Mouse (Mus musculus) myocyte (in vitro differentiated cells): ENCODE results near the gene Toe1. TPM values are rescaled to one million over a fixed set of nuclear protein-coding genes. Genes with fewer than 3 reads are reported as not detected.
"Not testable (repeated sequence)": the region's sequence is repeated elsewhere in the genome, so short reads cannot be mapped to it uniquely, and the experiment has no call there.

Experiments
- H3K27me3 ChIP-seq: one replicate; pipeline ENCODE4 v1.6.1; 2011; ENCODE audit not compliant: control insufficient read depth, insufficient read depth, insufficient read length
- H3K36me3 ChIP-seq: one replicate; pipeline ENCODE4 v1.6.1; 2011; ENCODE audit not compliant: control insufficient read depth, insufficient read depth
- H3K4me2 ChIP-seq: one replicate; pipeline ENCODE4 v1.6.1; 2011; ENCODE audit warnings: low read depth, control low read depth
- H3K4me3 ChIP-seq: one replicate; pipeline ENCODE4 v1.5.1; 2011; ENCODE audit warnings: mild to moderate bottlenecking, control low read depth, moderate library complexity
- H3K79me2 ChIP-seq: one replicate; pipeline ENCODE4 v1.6.1; 2011; ENCODE audit not compliant: control insufficient read depth, insufficient read depth
- H3ac ChIP-seq: one replicate; pipeline ENCODE4 v1.6.1; 2011; ENCODE audit not compliant: control insufficient read depth, insufficient read length
- CEBPB ChIP-seq: IDR thresholded peaks from 2 replicates; pipeline ENCODE4 v1.6.1; 2011; ENCODE audit warnings: mild to moderate bottlenecking, moderate library complexity; ENCODE audit not compliant: poor library complexity, insufficient read depth, severe bottlenecking
- E2F4 ChIP-seq: IDR thresholded peaks from one replicate; pipeline ENCODE4 v1.6.1; 2011; ENCODE audit warnings: mild to moderate bottlenecking, control low read depth, moderate library complexity; ENCODE audit not compliant: insufficient read depth
- MAX ChIP-seq: IDR thresholded peaks from one replicate; pipeline ENCODE4 v1.6.1; 2011; ENCODE audit warnings: low read depth, mild to moderate bottlenecking, control low read depth
- MYOD1 ChIP-seq, 3 experiments: IDR thresholded peaks; one replicate each; pipeline ENCODE4 v1.6.1; 2011; ENCODE audit warnings: control low read depth in 2 of 3, low read depth in 2 of 3, mild to moderate bottlenecking in 2 of 3, moderate library complexity in 1 of 3; ENCODE audit not compliant: insufficient read length in 2 of 3, control insufficient read depth in 1 of 3
- MYOG ChIP-seq, 3 experiments: IDR thresholded peaks; one replicate each; pipeline ENCODE4 v1.6.1; 2011; ENCODE audit warnings: control low read depth in 2 of 3, low read depth in 2 of 3, mild to moderate bottlenecking in 2 of 3; ENCODE audit not compliant: insufficient read length in 2 of 3, control insufficient read depth in 1 of 3, insufficient read depth in 1 of 3
- POLR2A ChIP-seq: IDR thresholded peaks from one replicate; pipeline ENCODE4 v1.6.1; 2011; ENCODE audit warnings: low read depth, mild to moderate bottlenecking, control low read depth, moderate library complexity; ENCODE audit not compliant: insufficient read length
- POLR2AphosphoS2 ChIP-seq: IDR thresholded peaks from one replicate; pipeline ENCODE4 v1.6.1; 2011; ENCODE audit warnings: low read depth, control low read depth; ENCODE audit not compliant: insufficient read length
- REST ChIP-seq: IDR thresholded peaks from one replicate; pipeline ENCODE4 v1.6.1; 2011; ENCODE audit warnings: mild to moderate bottlenecking, control low read depth, moderate library complexity; ENCODE audit not compliant: insufficient read depth, insufficient read length
- SRF ChIP-seq: IDR thresholded peaks from one replicate; pipeline ENCODE4 v1.6.1; 2011; ENCODE audit warnings: low read depth; ENCODE audit not compliant: control insufficient read depth, insufficient read length
- TCF12 ChIP-seq: IDR thresholded peaks from one replicate; pipeline ENCODE4 v1.6.1; 2011; ENCODE audit warnings: mild to moderate bottlenecking, control low read depth; ENCODE audit not compliant: poor library complexity, insufficient read depth, severe bottlenecking
- TCF3 ChIP-seq: IDR thresholded peaks from one replicate; pipeline ENCODE4 v1.6.1; 2011; ENCODE audit warnings: low read depth, control low read depth; ENCODE audit not compliant: insufficient read length
- USF1 ChIP-seq: IDR thresholded peaks from one replicate; pipeline ENCODE4 v1.6.1; 2011; ENCODE audit warnings: low read depth, mild to moderate bottlenecking, control low read depth, moderate library complexity
- polyA plus RNA-seq: library from polyadenylated mRNA; unstranded; fragments of >200 nt; fragmentation: generic; extraction: Trizol; gene quantifications from one replicate; pipeline ENCODE4 v1.2.1, GENCODE M21; 2012; ENCODE audit warnings: missing spikeins

Toe1 gene
- polyA plus RNA-seq, 1 experiment: 15.4 TPM

- H3K4me2 ChIP-seq: no peak overlapping the region
- no peak overlapping the region for H3ac ChIP-seq
- no peak overlapping the region for H3K4me3 ChIP-seq
- no peaks in the 10 kb centered on the region for H3K79me2 ChIP-seq
- TF ChIP-seq POLR2A (no peak), USF1 (no peak), REST (no peak)
- H3K27me3 ChIP-seq: peaks cover 34% of the 10 kb centered on the region
- no peaks in the 10 kb centered on the region for H3K36me3 ChIP-seq
Observed at GRCm38 (mm10) chr4:116844324-116844723, 36.9 kb upstream of the Toe1 start.

DNA sequence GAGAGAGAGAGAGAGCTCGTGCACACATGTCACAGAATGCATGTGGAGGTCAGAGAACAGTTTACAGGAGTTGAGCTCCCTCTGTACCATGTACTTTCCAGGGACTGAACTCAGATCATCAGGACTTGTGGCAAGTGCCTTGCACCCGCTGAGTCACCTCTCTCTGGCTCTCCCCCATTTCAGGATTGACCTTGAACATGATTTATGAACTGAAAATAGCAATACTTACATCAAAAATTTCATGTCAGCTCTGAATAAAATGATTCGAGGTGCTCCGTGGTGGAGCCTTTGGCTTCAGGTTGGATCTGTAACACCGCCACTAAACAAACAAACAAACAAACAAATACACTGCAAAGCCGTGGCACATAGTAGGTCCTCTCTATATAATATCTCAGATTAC, 33.4 kb upstream of the Toe1 start:
- Histone ChIP-seq H3K36me3 (no peaks in the 10 kb centered on the region), H3K4me2 (no peak overlapping the region), H3ac (no peak overlapping the region), H3K27me3 (peaks cover 25% of the 10 kb centered on the region), H3K4me3 (no peak overlapping the region), H3K79me2 (no peaks in the 10 kb centered on the region)
- no peak for TF ChIP-seq MYOD1 (IDR thresholded peaks at IDR 0.05; ENCODE audit: control insufficient read depth in 1 of 3, insufficient read length in 2 of 3, low read depth in 2 of 3)
- TF ChIP-seq USF1: no peak
- no peak for TF ChIP-seq TCF12

- peaks cover 20% of the 10 kb centered on the region for H3K27me3 ChIP-seq
- not testable (repeated sequence) for H3K4me3 ChIP-seq, H3K36me3 ChIP-seq, H3K4me2 ChIP-seq, H3ac ChIP-seq, H3K79me2 ChIP-seq
Observed at GRCm38 (mm10) chr4:116840096-116840495, 32.7 kb upstream of the Toe1 start.

DNA sequence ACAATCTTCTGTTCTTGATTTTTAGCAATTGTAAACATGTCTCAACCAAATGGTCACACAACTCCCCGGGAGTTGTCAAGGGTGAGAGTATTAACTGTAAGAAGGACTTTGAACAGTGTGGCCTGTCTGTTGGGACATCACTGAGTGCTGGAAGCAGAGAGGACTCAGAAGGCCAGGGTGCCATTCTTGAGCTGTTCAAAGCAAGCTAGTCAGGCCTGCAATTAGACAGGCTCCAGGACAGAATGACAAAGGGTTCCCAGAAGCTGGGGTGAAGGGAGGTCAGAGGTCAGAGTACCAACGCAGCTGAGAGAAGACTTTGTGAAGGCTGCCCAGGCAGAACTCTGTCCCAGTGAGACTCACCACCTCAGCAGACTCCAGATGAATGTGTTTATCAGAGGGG, 31.6 kb upstream of the Toe1 start:
- Histone ChIP-seq H3K79me2 (no peaks in the 10 kb centered on the region), H3K27me3 (peaks cover 20% of the 10 kb centered on the region), H3K4me3 (no peak overlapping the region), H3ac (no peak overlapping the region), H3K36me3 (no peaks in the 10 kb centered on the region), H3K4me2 (no peak overlapping the region)
- no peak for TF ChIP-seq TCF12
- no peak for TF ChIP-seq E2F4

DNA sequence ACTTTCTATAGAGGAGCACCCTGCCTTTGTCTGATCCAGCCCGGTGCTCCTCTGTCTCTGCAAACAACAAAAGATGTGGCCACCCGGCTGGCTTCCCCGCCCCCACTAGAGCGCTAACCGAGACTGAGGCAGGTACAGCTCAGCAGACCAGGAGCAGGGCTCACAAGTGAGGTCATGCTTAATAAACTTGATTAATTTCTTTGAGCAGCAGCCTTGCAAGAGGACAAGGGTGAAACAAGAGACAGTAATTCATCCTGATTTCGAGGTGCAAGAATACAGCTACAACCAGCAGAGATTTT, 22.6 kb upstream of the Toe1 start:
- H3K27me3 ChIP-seq: peaks cover 28% of the 10 kb centered on the region
- H3K4me3 ChIP-seq: no peak overlapping the region
- no peak overlapping the region for H3K4me2 ChIP-seq
- no peaks in the 10 kb centered on the region for H3K79me2 ChIP-seq
- H3ac ChIP-seq: no peak overlapping the region
- TF ChIP-seq POLR2AphosphoS2: no peak
- TF ChIP-seq REST: no peak
- TF ChIP-seq MYOG (IDR thresholded peaks at IDR 0.05; ENCODE audit: control insufficient read depth in 1 of 3, insufficient read depth in 1 of 3, insufficient read length in 2 of 3, low read depth in 2 of 3): no peak
- no peak for TF ChIP-seq SRF
- no peak for TF ChIP-seq TCF3
- no peak for TF ChIP-seq USF1
- TF ChIP-seq MAX: no peak
- H3K36me3 ChIP-seq: no peaks in the 10 kb centered on the region

GRCm38 (mm10) chr4:116829364-116830069, 22.1 kb upstream of the Toe1 start:
- Histone ChIP-seq H3K27me3 (peaks cover 28% of the 10 kb centered on the region), H3K4me2 (no peak overlapping the region), H3K36me3 (no peaks in the 10 kb centered on the region), H3K4me3 (no peak overlapping the region), H3K79me2 (no peaks in the 10 kb centered on the region), H3ac (no peak overlapping the region)
- TF ChIP-seq MAX: no peak
- TF ChIP-seq MYOG (IDR thresholded peaks at IDR 0.05; ENCODE audit: control insufficient read depth in 1 of 3, insufficient read depth in 1 of 3, insufficient read length in 2 of 3, low read depth in 2 of 3): no peak
- TF ChIP-seq TCF12: no peak
- TF ChIP-seq POLR2A: no peak
- TF ChIP-seq TCF3: no peak
- TF ChIP-seq E2F4: no peak
- TF ChIP-seq SRF: no peak
- TF ChIP-seq MYOD1 (IDR thresholded peaks at IDR 0.05; ENCODE audit: control insufficient read depth in 1 of 3, insufficient read length in 2 of 3, low read depth in 2 of 3): no peak
- no peak for TF ChIP-seq USF1
- no peak for TF ChIP-seq POLR2AphosphoS2
- no peak for TF ChIP-seq CEBPB
- TF ChIP-seq REST: no peak
